ENCODE assay signal across 10 mouse cellular contexts in genomic region chr1:45837736-45838135, GRCm38 (mm10). TPM values are rescaled to one million over a fixed set of nuclear protein-coding genes. Genes with fewer than 3 reads are reported as not detected.
DNase-seq lines count a peak whose midpoint lies in the region; ATAC-seq and TF ChIP-seq lines count a peak whose summit lies in the region.
"Had no signal": no experiment of that assay in that cellular context is flagged by ENCODE, and none has a peak within 500 bp of the region (broad histone marks: within the 10 kb centered on the region; RNA-seq: fewer than 3 reads in every experiment).

No protein-coding gene starts in this region.

- no peak for TF ChIP-seq CTCF in heart, adult 2 months (IDR thresholded peaks at IDR 0.05)

- no peak overlapping the region for H3K27ac ChIP-seq in heart, embryonic 11.5 days (ENCODE audit: low read depth, low read length)
- H3K27ac ChIP-seq in heart, adult 2 months = no peak overlapping the region; the same call in 1 of the 2 replicates
- H3K27ac ChIP-seq: embryonic facial prominence, embryonic 12.5 days had no signal

- WGBS in heart, embryonic 11.5 days (ENCODE audit: insufficient replicate concordance) = 57% methylated on average over 4 of the region's 4 CpGs
- 16% methylated on average over 4 of the region's 4 CpGs for WGBS in heart, adult 2 months

- peak; percentile 97 for DNase-seq in heart, adult 11 months
- DNase-seq in cerebellum, adult 18-20 months = peak; percentile 68 to 71
- peak; percentile 51 to 75 for DNase-seq in heart, adult 2 months
- DNase-seq in kidney, postnatal 25 days = peak; percentile 71 to 73
- peak; percentile 87 for DNase-seq in lung, postnatal 10 days
- DNase-seq in testis, postnatal 14 days (ENCODE audit: low spot score) = peak; percentile 25

- TF ChIP-seq POLR2A in heart, adult 2 months (IDR thresholded peaks at IDR 0.05; ENCODE audit: insufficient read depth, low read depth, low read length) = no peak

- no peak overlapping the region for H3K9ac ChIP-seq in heart, embryonic 11.5 days (ENCODE audit: low read depth, low read length)
- no peak overlapping the region for H3K9ac ChIP-seq in heart, adult 2 months (ENCODE audit: low read depth, low read length)
- H3K9ac ChIP-seq: embryonic facial prominence, embryonic 12.5 days had no signal

- no peaks in the 10 kb centered on the region for H3K27me3 ChIP-seq in heart, embryonic 11.5 days (ENCODE audit: control insufficient read depth, insufficient read depth, low read length)
- H3K27me3 ChIP-seq in heart, adult 2 months (ENCODE audit: control insufficient read depth, insufficient read depth, low read length) = no peaks in the 10 kb centered on the region
- H3K27me3 ChIP-seq: embryonic facial prominence, embryonic 12.5 days had no signal

- no peaks in the 10 kb centered on the region for H3K79me2 ChIP-seq in heart, adult 2 months (replicated peaks; ENCODE audit: control insufficient read depth, insufficient read depth, low read length)

- no peaks in the 10 kb centered on the region for H3K36me3 ChIP-seq in heart, embryonic 11.5 days (ENCODE audit: control insufficient read depth, insufficient read depth, low read length)
- H3K36me3 ChIP-seq in heart, adult 2 months (ENCODE audit: control insufficient read depth, insufficient read depth, low read length) = peaks cover 3% of the 10 kb centered on the region; the same call in 1 of the 2 replicates
- H3K36me3 ChIP-seq: embryonic facial prominence, embryonic 12.5 days had no signal

- no peaks in the 10 kb centered on the region for H3K4me1 ChIP-seq in heart, embryonic 11.5 days (ENCODE audit: control insufficient read depth, insufficient read depth, low read length)
- peaks cover 1% of the 10 kb centered on the region; the same call in 1 of the 2 replicates for H3K4me1 ChIP-seq in heart, adult 2 months (ENCODE audit: control insufficient read depth, insufficient read depth, low read length)
- H3K4me1 ChIP-seq: embryonic facial prominence, embryonic 12.5 days had no signal

- ATAC-seq in heart, embryonic 11.5 days (replicated peaks; ENCODE audit: insufficient number of reproducible peaks, low FRiP score, low TSS enrichment) = no peak
- no peak for ATAC-seq in granulocyte monocyte progenitor cell, adult 5-6 weeks (replicated peaks; ENCODE audit: poor library complexity, severe bottlenecking)

- intact Hi-C loops in heart, adult 2 months (cut with DNase I) = no loop called here

- no peaks in the 10 kb centered on the region for H3K9me3 ChIP-seq in heart, embryonic 11.5 days (replicated peaks; ENCODE audit: control insufficient read depth, low read length)
- H3K9me3 ChIP-seq: embryonic facial prominence, embryonic 12.5 days had no signal

- H3K4me2 ChIP-seq in heart, embryonic 11.5 days = no peak overlapping the region
- H3K4me2 ChIP-seq: embryonic facial prominence, embryonic 12.5 days had no signal

- H3K4me3 ChIP-seq in heart, embryonic 11.5 days (ENCODE audit: low read depth, low read length) = no peak overlapping the region
- H3K4me3 ChIP-seq in heart, adult 2 months = no peak overlapping the region
- H3K4me3 ChIP-seq: embryonic facial prominence, embryonic 12.5 days had no signal

- no peak for TF ChIP-seq EP300 in heart, adult 2 months (IDR thresholded peaks at IDR 0.05; ENCODE audit: insufficient read depth, low read depth, low read length)

RNA-seq across cellular contexts. Expression of gene Wdr75, which starts 42.8 kb away (rescaled TPM):
- polyA plus RNA-seq in heart, embryonic 11.5 days (2014; fragmentation: Nextera tagmentation; extraction: Ambion mirVana) = 49.3 and 56.5 TPM in 2 replicates
- 10 to 100 TPM; 19.1 to 22.8 TPM for total RNA-seq in heart, adult 2 months (2021)
- 27.8 and 40.0 TPM in 2 replicates for polyA plus RNA-seq in heart, adult 2 months (2012; rRNA removed)
- total RNA-seq in granulocyte monocyte progenitor cell, adult 5-6 weeks (2014; fragmentation: Nextera tagmentation) = 87.2 and 136 TPM in 2 replicates
- total RNA-seq in granulocyte monocyte progenitor cell, adult 5-6 weeks (2017) = 102 and 114 TPM in 2 replicates

RNA-seq across cellular contexts. Expression of gene Gm5269, which starts 52.3 kb away (rescaled TPM):
- not detected in 2 replicates for polyA plus RNA-seq in heart, embryonic 11.5 days (2014; fragmentation: Nextera tagmentation; extraction: Ambion mirVana)
- not detected for total RNA-seq in heart, adult 2 months (2021)
- polyA plus RNA-seq in heart, adult 2 months (2012; rRNA removed) = not detected in 2 replicates
- not detected in 2 replicates for total RNA-seq in granulocyte monocyte progenitor cell, adult 5-6 weeks (2014; fragmentation: Nextera tagmentation)
- not detected in 2 replicates for total RNA-seq in granulocyte monocyte progenitor cell, adult 5-6 weeks (2017)
- polyA plus RNA-seq: embryonic facial prominence, embryonic 12.5 days; neural tube, embryonic 11.5 days had no signal

Comparison
In these comparisons a context has a peak if more than half of its experiments do, and no peak if none do; other contexts are left out.
1. DNase-seq: peak in every context shown above with its lines; median percentile 97 in heart, adult 11 months; 87 in lung, postnatal 10 days; 72 in kidney, postnatal 25 days; 70 in cerebellum, adult 18-20 months; 63 in heart, adult 2 months; 25 in testis, postnatal 14 days.